Mouse (Mus musculus): Measurements from ENCODE around the gene A430089I19Rik.
"Not testable (repeated sequence)": the region's sequence is repeated elsewhere in the genome, so short reads cannot be mapped to it uniquely, and the experiment has no call there.

Gene A430089I19Rik

DNA sequence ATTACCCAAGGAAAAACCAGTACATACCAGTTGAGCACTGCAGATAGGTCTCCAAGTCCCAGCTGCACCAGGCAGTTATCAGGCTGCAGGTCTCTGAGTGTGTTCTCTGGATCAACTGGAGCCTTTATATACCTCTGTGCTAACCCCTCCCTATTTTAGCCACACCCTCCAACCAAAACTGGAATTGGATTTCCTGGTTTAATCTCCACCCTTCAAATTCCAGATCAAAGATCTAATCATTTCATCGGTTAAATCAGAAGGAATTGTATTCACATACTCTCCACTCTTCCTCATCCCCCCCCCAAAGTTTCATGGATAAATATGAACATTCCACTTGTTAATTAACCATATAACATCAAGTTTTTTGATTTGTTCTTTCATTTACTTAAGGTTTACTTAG, at the start of gene A430089I19Rik:
TSS of gene A430089I19Rik (minus strand) at position 101 of the 400 bp plus-strand sequence.
- DNase-seq (ENCODE audit: inconsistent ontology term) = not testable (repeated sequence)

DNA sequence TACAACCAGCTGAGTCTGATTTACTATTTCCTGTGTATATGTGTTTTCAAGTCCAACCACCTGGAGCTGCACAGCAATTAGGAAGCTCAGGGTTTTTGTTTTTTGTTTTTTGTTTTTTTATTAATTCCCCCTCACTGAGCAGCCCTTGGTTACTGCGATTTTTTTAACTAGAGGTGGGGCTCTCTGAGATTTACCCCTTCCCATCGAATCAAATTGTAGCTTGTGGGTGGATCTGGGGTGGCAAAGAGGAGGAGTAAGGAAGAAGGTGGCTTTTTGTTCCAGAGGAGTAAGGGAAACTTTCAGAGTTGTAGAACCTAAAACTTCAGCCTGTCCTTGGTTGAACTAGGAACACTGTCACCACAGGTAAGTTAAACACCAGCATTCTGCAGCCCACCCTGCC, 32.9 kb upstream of the A430089I19Rik start, which contains the start of gene AA792892:
TSS of gene AA792892 (plus strand) at position 301 of the 400 bp plus-strand sequence.
- DNase-seq (ENCODE audit: inconsistent ontology term) = not testable (repeated sequence)

DNA sequence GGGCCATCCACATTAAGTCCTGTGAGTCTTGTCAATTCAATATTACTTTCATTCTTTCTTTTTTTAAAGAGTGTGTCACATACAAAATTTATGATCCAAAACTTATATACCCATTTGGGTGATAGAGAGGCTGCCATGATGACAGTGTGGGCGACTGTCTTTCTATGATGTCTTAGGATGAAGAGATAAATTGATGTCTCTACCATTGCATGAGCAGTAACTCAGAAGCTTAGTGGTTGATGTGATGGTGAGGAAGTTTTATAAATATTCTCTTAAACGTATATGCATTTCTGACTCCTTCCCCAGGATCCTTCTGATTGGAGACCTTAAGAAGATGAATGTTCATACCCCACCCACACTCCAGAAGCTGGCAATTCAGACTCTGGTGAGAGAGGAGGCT, 7.5 kb upstream of the A430089I19Rik start, which contains the start of gene Gm6502:
TSS of gene Gm6502 (plus strand) at position 301 of the 400 bp plus-strand sequence.
- DNase-seq (ENCODE audit: inconsistent ontology term) = not testable (repeated sequence)
